Mouse (Mus musculus) MEL (cell line): ENCODE data around the gene Mpl.

Experiments used
- E2F4 ChIP-seq: IDR thresholded peaks from 2 replicates; pipeline ENCODE4 v1.6.1; 2011; ENCODE audit warnings: low read depth, low read length, improper control_type of control experiment, borderline replicate concordance
- EP300 ChIP-seq, 2 experiments: IDR thresholded peaks; 2 replicates each; pipeline ENCODE4 v1.6.1; 2011; ENCODE audit warnings: improper control_type of control experiment in 2 of 2, low read length in 2 of 2, low read depth in 1 of 2, mild to moderate bottlenecking in 1 of 2
- MAZ ChIP-seq: IDR thresholded peaks from 2 replicates; pipeline ENCODE4 v1.6.1; 2012; ENCODE audit warnings: low read depth, mild to moderate bottlenecking, inconsistent platforms, low read length, improper control_type of control experiment
- POLR2A ChIP-seq, 2 experiments: IDR thresholded peaks; 2 replicates each; pipeline ENCODE4 v1.6.1; 2011 to 2012; ENCODE audit warnings: low read length in 2 of 2, mild to moderate bottlenecking in 2 of 2, control low read depth in 1 of 2, improper control_type of control experiment in 1 of 2, low read depth in 1 of 2, moderate library complexity in 1 of 2; ENCODE audit not compliant: control insufficient read depth in 1 of 2, insufficient read depth in 1 of 2, poor library complexity in 1 of 2
- SMC3 ChIP-seq: IDR thresholded peaks from 2 replicates; pipeline ENCODE4 v1.6.1; 2011; ENCODE audit warnings: low read depth, low read length, improper control_type of control experiment

DNA sequence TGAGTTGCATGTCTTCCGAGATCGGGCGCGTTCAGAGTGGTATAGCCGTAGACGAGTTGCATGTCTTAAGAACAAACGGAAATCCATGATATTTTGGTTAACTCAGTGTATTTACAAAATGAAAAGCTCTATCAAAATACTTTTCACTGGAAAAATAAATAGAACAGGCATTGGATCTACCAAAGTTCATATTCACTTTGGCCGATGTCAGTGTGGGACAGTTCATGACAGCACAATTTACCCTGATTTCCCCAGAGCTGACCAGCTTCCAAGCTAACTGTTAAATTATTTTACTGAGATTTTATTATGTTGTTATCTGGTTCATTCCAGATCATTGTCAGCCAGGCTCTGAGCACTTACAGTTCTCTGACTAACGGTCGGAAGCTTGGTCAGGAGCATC is 33.1 kb upstream of the Mpl start:
- TF ChIP-seq POLR2A (IDR thresholded peaks at IDR 0.05; ENCODE audit: control insufficient read depth in 1 of 2, insufficient read depth in 1 of 2, low read depth in 1 of 2, low read length in 2 of 2, poor library complexity in 1 of 2) (no peak), MAZ (no peak), E2F4 (no peak), SMC3 (no peak), EP300 (IDR thresholded peaks at IDR 0.05; ENCODE audit: low read depth in 1 of 2, low read length in 2 of 2) (no peak)
